Mouse (Mus musculus): ENCODE data around the gene Rfwd3.
"Not testable (repeated sequence)": the region's sequence is repeated elsewhere in the genome, so short reads cannot be mapped to it uniquely, and the experiment has no call there.

The Rfwd3 gene

DNA sequence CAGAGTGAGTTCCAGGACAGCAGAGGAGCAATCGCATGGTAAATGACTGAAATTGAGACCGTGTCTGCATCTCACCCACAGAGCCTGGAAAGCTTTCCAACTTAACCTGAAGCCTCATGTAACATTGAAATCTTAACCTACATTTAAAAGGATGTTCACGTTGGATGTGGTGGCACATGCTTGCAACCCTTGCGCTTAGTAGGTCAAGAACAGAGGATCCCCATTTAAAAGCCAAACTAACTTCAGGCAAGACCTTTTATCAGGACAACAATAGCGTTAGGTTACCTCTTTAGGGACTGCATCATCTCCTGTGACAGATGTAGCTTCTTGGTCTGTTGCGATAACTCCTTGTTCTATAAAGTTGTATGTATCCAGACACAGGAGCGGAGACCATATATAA is 9.4 kb downstream of the Rfwd3 start:
- DNase-seq (ENCODE audit: low read depth, low spot score) = no peak

DNA sequence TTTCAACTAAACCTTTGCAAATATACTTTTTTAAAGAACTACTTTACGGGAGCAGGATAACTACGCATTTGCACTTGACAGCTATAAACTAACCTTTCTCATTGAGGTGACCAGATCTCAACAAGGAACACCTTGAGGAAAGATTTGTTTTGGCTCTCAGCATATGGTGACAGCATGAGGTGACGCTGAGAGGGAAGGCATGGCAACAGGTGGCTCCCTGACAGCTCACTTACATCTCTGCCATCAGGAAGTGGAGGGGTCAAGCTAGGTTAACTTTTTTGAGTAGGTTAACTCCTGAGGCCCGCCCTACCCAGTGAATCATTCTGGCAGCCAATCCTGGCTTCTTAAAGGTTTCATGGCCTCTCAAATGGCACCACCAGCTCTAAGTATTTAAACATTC is 14.4 kb downstream of the Rfwd3 start:
- no peak for DNase-seq (ENCODE audit: low read depth, low spot score)

DNA sequence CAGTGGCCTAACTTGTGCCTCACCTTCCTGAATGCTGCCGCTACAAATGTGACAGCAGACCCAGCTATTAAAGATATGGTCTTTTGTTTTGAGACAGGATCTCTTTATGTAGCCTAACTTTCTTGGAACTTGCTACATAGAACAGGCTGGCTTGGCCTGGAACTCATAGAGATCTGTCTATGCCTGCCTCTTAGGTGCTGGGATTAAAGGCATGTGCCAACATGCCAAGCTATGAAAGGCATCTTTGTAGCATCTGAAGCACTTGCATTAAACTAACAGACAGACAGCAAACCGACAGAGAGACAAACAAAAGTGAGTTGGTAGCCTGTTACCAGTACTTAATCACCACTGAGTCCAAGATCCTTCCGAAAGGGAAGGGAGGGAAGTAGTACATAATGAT is 17.9 kb downstream of the Rfwd3 start:
- DNase-seq (ENCODE audit: low read depth, low spot score) = no peak

- no peak for DNase-seq (ENCODE audit: low read depth, low spot score)
Measured at GRCm38 (mm10) chr8:111268277-111268676, 31.7 kb downstream of the Rfwd3 start.

- DNase-seq (ENCODE audit: low read depth, low spot score) = not testable (repeated sequence)
Measured at GRCm38 (mm10) chr8:111266161-111266560, 33.9 kb downstream of the Rfwd3 start.

DNA sequence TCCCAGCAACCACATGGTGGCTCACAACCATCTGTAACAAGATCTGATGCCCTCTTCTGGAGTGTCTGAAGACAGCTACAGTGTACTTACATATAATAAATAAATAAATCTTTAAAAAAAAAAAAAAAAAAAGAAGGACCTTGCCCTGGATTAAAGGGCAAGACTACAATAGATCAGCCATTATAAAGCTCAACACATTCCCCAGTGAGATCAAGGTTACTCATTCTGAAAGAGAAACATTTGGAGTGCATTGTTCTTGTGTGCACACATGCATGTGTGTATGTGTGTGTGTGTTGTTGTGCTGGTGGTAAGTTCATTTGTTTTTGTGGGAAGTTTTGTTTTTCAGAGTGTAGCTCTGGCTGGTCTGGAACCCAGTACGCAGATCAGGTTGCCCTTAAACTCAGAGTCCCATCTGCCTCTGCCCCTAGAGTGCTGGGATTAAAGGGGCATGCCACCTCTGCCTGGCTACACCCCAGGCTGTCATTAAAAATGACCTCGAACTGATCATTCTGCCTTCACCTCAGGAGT is 35.3 kb downstream of the Rfwd3 start:
- DNase-seq (ENCODE audit: low read depth, low spot score) = no peak

GRCm38 (mm10) chr8:111261981-111262381 is 38.0 kb downstream of the Rfwd3 start:
- no peak for DNase-seq (ENCODE audit: low read depth, low spot score)

- no peak for DNase-seq (ENCODE audit: low read depth, low spot score)
Measured at GRCm38 (mm10) chr8:111260251-111260650, 39.8 kb downstream of the Rfwd3 start.

GRCm38 (mm10) chr8:111259408-111259741 is 40.6 kb downstream of the Rfwd3 start:
- DNase-seq (ENCODE audit: low read depth, low spot score) = peak; percentile 33

DNA sequence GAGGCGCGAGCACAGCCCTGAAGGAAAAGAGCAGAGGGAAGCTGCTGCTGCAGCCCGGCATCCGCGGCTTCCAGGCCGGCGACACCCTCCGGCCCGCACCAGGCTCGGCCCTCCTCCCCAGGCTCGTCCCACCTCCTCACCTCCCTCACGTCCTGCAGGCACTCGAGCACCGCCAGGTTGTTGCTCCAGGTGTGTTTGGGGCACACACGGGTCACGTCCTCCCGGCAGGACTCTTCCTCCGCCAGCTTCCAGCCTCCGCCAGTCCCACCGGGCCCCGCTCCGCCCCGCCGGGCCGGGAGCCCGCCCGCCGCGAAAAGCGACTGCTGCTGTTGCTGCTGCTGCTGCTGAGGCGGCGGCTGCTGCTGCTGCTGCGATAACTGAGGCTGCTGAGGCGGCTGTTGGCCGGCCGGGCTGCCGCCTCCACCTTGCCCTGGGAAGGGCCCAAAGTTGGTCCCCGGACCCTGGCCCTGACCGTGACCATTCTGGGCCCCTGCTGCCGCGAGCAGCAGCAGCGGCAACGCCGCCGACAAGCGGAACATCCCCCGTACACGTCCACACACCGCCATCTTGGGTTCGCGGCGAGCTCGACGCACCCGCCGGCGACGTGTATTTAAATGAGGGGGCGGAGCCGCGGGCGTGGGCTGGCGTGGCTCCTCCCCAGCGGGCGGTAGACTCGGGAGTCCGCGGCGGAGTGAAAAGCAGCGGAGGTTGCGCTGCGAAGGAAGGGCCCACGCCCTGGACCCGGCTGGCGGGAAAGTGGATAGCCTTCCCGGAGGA is 41.2 kb downstream of the Rfwd3 start, which contains the start of gene Glg1:
Glg1 (minus strand) TSS at position 586 of the 777 bp plus-strand sequence.
- peak; percentile 80 for DNase-seq (ENCODE audit: low read depth, low spot score)

DNA sequence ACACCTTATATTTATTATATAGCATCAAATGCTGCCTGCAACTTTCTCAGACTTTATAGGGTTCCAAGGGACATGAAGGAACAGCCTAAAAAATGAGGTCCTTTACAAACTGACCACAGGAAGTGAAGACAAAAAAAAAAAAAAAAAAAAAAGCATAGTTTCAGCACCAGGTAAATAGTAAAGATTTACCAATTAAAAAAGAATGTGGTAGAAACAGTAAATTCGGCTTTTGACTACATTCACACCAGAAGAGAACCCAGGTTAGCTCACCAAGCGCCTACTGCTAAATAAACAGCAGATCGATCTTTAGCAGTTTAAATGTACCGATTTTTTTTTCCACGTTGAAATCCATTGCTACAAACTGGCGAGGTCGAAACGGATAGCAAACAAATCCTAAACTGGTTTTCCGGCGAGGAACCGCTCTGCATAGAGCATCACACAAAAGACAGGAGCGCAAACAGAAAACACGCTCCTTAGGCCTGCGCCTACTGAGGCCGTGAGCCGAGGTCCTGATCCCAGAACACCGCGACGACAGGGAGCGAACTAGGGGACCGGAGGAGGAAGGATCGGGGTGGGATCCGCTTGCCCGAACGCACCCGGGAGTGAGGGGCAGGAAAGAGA is 41.9 kb downstream of the Rfwd3 start:
- DNase-seq (ENCODE audit: low read depth, low spot score) = peak; percentile 13

- no peak for DNase-seq (ENCODE audit: low read depth, low spot score)
Measured at GRCm38 (mm10) chr8:111252487-111253112, 47.4 kb downstream of the Rfwd3 start.

- DNase-seq (ENCODE audit: low read depth, low spot score) = no peak
Measured at GRCm38 (mm10) chr8:111250111-111250510, 49.9 kb downstream of the Rfwd3 start.

DNA sequence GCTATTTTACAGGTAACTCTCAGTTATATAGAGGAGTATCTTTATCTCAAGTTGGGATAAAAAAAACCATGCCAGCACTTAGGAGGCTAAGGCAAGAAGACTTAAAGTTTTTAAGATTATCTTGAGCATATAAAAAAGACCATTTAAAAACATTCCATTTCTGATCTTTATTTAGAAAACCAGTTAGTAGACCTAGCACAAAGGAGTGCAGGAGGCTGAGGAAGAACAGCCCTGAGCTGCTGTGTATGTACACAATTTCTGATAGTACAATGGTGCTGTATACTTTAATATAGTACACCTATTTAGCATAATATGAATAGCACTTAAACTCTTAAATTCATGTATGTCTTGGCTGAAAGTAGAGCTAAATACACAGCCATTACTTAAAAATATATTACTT is 51.9 kb downstream of the Rfwd3 start:
- DNase-seq (ENCODE audit: low read depth, low spot score) = no peak

DNA sequence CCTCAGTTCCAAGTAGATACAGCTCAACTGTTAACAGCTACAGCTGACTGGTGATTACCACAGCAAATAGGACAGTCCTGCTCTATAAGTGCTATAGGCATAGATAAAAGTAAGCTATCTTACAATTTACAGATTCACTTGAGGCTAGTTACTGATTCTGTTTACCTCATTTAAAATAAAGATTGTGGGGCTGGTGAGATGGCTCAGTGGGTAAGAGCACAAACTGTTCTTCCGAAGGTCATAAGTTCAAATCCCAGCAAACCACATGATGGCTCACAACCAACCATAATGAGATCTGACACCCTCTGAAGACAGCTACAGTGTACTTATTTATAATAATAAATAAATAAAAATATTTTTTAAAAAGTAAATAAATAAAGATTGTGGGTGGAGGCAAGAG is 53.2 kb downstream of the Rfwd3 start:
- DNase-seq (ENCODE audit: low read depth, low spot score) = not testable (repeated sequence)

- DNase-seq (ENCODE audit: low read depth, low spot score) = no peak
Measured at GRCm38 (mm10) chr8:111246287-111246830, 53.7 kb downstream of the Rfwd3 start.

- no peak for DNase-seq (ENCODE audit: low read depth, low spot score)
Measured at GRCm38 (mm10) chr8:111237301-111237700, 62.7 kb downstream of the Rfwd3 start.

- no peak for DNase-seq (ENCODE audit: low read depth, low spot score)
Measured at GRCm38 (mm10) chr8:111233730-111234129, 66.3 kb downstream of the Rfwd3 start.

GRCm38 (mm10) chr8:111224153-111224552 is 75.9 kb downstream of the Rfwd3 start:
- no peak for DNase-seq (ENCODE audit: low read depth, low spot score)

Data from retina, adult 2 months (tissue).